Mouse (Mus musculus) embryonic facial prominence, embryonic 11.5 days (tissue): ENCODE data around the gene Dimt1. TPM values are rescaled to one million over a fixed set of nuclear protein-coding genes. Genes with fewer than 3 reads are reported as not detected.
"Not testable (repeated sequence)": the region's sequence is repeated elsewhere in the genome, so short reads cannot be mapped to it uniquely, and the experiment has no call there.

Experiments used
- ATAC-seq: fragments of 200-750 bp; cut with Nextera tagmentation; replicated peaks from 2 replicates; pipeline ENCODE4 v1.8.0; 2017; ENCODE audit warnings: low read depth; ENCODE audit not compliant: insufficient number of reproducible peaks, low FRiP score, low TSS enrichment
- DNase-seq: peaks from one replicate; pipeline ENCODE4 v3.0.0-alpha.2; 2015; ENCODE audit warnings: low spot score
- H3K27ac ChIP-seq: fragments of 300-500 bp; sonication (generic); replicated peaks from 2 replicates; pipeline ENCODE4 v1.5.1; 2014; ENCODE audit warnings: mild to moderate bottlenecking, low read depth, low read length, control low read depth
- H3K27me3 ChIP-seq: fragments of 300-500 bp; sonication (generic); 2 replicates; pipeline ENCODE4 v1.6.1; 2014; ENCODE audit warnings: mild to moderate bottlenecking, low read length, moderate library complexity, mixed read lengths; ENCODE audit not compliant: control insufficient read depth, insufficient read depth
- H3K36me3 ChIP-seq: fragments of 300-500 bp; sonication (generic); replicated peaks from 2 replicates; pipeline ENCODE4 v1.6.1; 2014; ENCODE audit warnings: low read depth, mild to moderate bottlenecking, low read length, moderate library complexity, mixed read lengths; ENCODE audit not compliant: control insufficient read depth, insufficient read depth
- H3K4me1 ChIP-seq: fragments of 300-500 bp; sonication (generic); 2 replicates; pipeline ENCODE4 v1.6.1; 2014; ENCODE audit warnings: low read length, mixed read lengths; ENCODE audit not compliant: control insufficient read depth, insufficient read depth
- H3K4me2 ChIP-seq: fragments of 300-500 bp; sonication (generic); 2 replicates; pipeline ENCODE4 v1.6.1; 2014; ENCODE audit warnings: low read depth, mild to moderate bottlenecking, control low read depth, low read length, moderate library complexity
- H3K4me3 ChIP-seq: fragments of 300-500 bp; sonication (generic); 2 replicates; pipeline ENCODE4 v1.5.1; 2014; ENCODE audit warnings: low read depth, low read length, control low read depth
- H3K9ac ChIP-seq: fragments of 300-500 bp; sonication (generic); replicated peaks from 2 replicates; pipeline ENCODE4 v1.6.1; 2014; ENCODE audit warnings: mild to moderate bottlenecking, control low read depth, low read length
- H3K9me3 ChIP-seq: fragments of 300-500 bp; sonication (generic); replicated peaks from 2 replicates; pipeline ENCODE4 v1.6.1; 2016; ENCODE audit warnings: mild to moderate bottlenecking, low read length, inconsistent platforms, mixed read lengths; ENCODE audit not compliant: control insufficient read depth
- WGBS: fragments of 180-500 bp; shearing (Covaris S2); extraction: QIAGEN DNeasy Blood & Tissue Kit; methylation state at CpG from one replicate; pipeline ENCODE4 v1.1.7; 2014; 5-methylcytosine and 5-hydroxymethylcytosine counted together
- polyA plus RNA-seq: library from polyadenylated mRNA; unstranded; fragments of >200 nt; fragmentation: Nextera tagmentation; extraction: Ambion mirVana; gene quantifications from 2 replicates; pipeline ENCODE4 v1.2.1, GENCODE M21; 2014

Dimt1 gene
- polyA plus RNA-seq, 1 experiment from 2014 or later = 57.7 TPM

GRCm38 (mm10) chr13:106925921-106926320 lies 21.0 kb upstream of the Dimt1 start:
- WGBS = 90% methylated on average over 3 of the region's 3 CpGs
- H3K36me3 ChIP-seq = not testable (repeated sequence)

DNA sequence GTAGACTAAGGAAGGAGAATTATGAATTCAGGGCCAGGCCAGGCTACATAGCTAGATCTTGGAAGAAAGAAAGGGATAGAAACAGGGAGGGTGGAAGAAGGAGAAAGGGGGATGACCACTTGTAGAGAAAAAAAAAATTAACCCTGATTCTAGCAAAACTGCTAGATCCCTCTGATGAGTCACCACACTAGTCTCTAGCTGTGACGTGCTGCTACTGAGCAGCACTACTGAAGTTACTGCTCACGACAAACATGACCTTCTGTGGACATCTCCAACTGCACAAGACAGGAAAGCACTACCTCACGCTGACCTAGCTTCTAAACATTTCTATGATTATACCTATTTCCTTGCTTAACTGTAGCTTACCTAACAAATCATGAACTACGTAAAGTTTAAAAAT lies 18.6 kb upstream of the Dimt1 start:
- ATAC-seq (no peak), DNase-seq (no peak)
- no peak overlapping the region for H3K27ac ChIP-seq
- no peak overlapping the region for H3K4me3 ChIP-seq
- H3K9ac ChIP-seq = no peak overlapping the region
- no peaks in the 10 kb centered on the region; the same call in 1 of the 2 replicates for H3K36me3 ChIP-seq
- H3K4me1 ChIP-seq = no peaks in the 10 kb centered on the region
- no peaks in the 10 kb centered on the region for H3K27me3 ChIP-seq
- 98% methylated on average over 4 of the region's 4 CpGs for WGBS
- no peaks in the 10 kb centered on the region for H3K9me3 ChIP-seq
- H3K4me2 ChIP-seq = no peak overlapping the region

More at GRCm38 (mm10) chr13:106925921-106926320, 21.0 kb upstream of the Dimt1 start:
- not testable (repeated sequence) for H3K27me3 ChIP-seq, ATAC-seq, H3K9me3 ChIP-seq, H3K9ac ChIP-seq, DNase-seq, H3K27ac ChIP-seq, H3K4me1 ChIP-seq, H3K4me3 ChIP-seq, H3K4me2 ChIP-seq

- Histone ChIP-seq H3K4me2 (no peak overlapping the region), H3K36me3 (no peaks in the 10 kb centered on the region; the same call in 1 of the 2 replicates), H3K27me3 (no peaks in the 10 kb centered on the region), H3K9ac (no peak overlapping the region), H3K27ac (no peak overlapping the region), H3K4me3 (no peak overlapping the region), H3K4me1 (no peaks in the 10 kb centered on the region), H3K9me3 (no peaks in the 10 kb centered on the region)
- 95% methylated on average over 2 of the region's 2 CpGs for whole genome bisulfite sequencing
- DNase-seq (no peak), ATAC-seq (no peak)
These were observed 17.7 kb upstream of the Dimt1 start for GRCm38 (mm10) chr13:106929201-106929600.

GRCm38 (mm10) chr13:106935871-106936255 lies 11.1 kb upstream of the Dimt1 start:
- Histone ChIP-seq H3K9ac (peak overlapping the region; percentile 91), H3K4me1 (no peaks in the 10 kb centered on the region), H3K27me3 (no peaks in the 10 kb centered on the region), H3K9me3 (no peaks in the 10 kb centered on the region), H3K4me2 (peak overlapping the region; percentile 14), H3K4me3 (peak overlapping the region; percentile 97), H3K36me3 (no peaks in the 10 kb centered on the region), H3K27ac (no peak overlapping the region)
- WGBS = 6% methylated on average over 9 of the region's 9 CpGs
- no peak for ATAC-seq
- DNase-seq = no peak

- peak; percentile 98 for ATAC-seq
- Histone ChIP-seq H3K9me3 (no peaks in the 10 kb centered on the region), H3K4me2 (peak within 1 kb of the TSS; percentile 29), H3K4me3 (peak within 1 kb of the TSS; percentile 97), H3K36me3 (no peaks in the 10 kb centered on the region), H3K27ac (peak within 1 kb of the TSS; percentile 57), H3K4me1 (no peaks in the 10 kb centered on the region), H3K27me3 (no peaks in the 10 kb centered on the region), H3K9ac (peak within 1 kb of the TSS; percentile 91)
- under 1% methylated on average over 84 of the region's 84 CpGs for WGBS
- peak; percentile 99 for DNase-seq
These were observed 10.4 kb upstream of the Dimt1 start, which contains the start of gene Ipo11 for GRCm38 (mm10) chr13:106936256-106937137. TSS of gene Ipo11 (minus strand) at chr13:106936958.

DNA sequence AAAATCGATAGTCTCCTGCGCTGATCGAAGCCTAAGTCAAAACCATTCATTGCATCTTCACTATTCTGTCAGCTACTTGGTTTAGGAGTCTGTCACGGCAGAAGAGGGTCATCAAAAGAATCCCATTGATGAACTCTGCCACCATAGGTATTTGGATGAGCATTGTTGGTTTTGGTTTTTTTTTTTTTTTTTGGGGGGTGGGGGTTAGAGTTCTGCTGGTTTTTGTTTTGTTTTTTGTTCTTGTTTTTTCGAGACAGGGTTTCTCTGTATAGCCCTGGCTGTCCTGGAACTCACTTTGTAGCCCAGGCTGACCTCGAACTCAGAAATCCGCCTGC lies 9.8 kb upstream of the Dimt1 start:
- Histone ChIP-seq H3K9ac (peak overlapping the region; percentile 91; the same call in 1 of the 2 replicates), H3K4me3 (peak overlapping the region; percentile 97), H3K9me3 (no peaks in the 10 kb centered on the region), H3K27me3 (no peaks in the 10 kb centered on the region), H3K4me2 (peak overlapping the region; percentile 29), H3K36me3 (no peaks in the 10 kb centered on the region), H3K27ac (no peak overlapping the region), H3K4me1 (no peaks in the 10 kb centered on the region)
- ATAC-seq (peak; percentile 7; the same call in 1 of the 2 replicates), DNase-seq (no peak)
- 26% methylated on average over 7 of the region's 7 CpGs for WGBS

DNA sequence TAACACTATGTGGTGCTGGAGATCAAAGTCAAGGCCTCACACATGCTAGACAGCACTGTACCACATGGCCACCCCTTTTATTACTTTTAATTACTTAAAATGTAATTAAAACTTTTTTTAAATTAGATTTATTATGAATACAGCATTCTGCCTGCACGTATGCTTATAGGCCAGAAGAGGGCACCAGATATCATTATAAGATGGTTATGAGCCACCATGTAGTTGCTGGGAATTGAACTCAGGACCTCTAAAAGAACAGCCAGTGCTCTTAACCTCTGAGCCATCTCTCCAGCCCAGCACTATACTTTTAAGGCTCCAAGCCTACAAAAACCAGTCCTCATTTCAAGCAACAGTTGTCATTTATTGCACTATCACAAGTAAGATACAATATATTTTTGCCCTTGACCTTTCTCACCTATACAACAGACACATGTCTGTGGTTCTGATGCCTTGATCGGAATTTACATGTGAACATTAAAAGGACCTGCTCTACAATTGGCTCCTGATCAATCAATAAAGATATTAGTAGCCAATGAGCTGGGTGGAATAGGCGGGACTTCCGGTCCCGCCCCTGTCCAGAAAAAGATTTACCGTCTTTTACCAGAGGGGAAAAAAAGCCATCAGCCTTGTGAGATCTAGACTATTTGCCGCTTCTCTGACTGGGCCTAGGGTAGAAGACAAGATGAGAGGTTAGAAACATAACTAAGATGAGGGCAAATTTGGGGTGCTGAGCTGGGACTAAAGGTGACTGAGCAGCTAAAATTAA lies 5.5 kb upstream of the Dimt1 start:
- DNase-seq = peak; percentile 77
- H3K4me2 ChIP-seq = no peak overlapping the region
- H3K9me3 ChIP-seq = no peaks in the 10 kb centered on the region
- no peak overlapping the region for H3K9ac ChIP-seq
- no peaks in the 10 kb centered on the region for H3K4me1 ChIP-seq
- no peaks in the 10 kb centered on the region for H3K36me3 ChIP-seq
- no peaks in the 10 kb centered on the region for H3K27me3 ChIP-seq
- H3K4me3 ChIP-seq = peak overlapping the region; percentile 21; the same call in 1 of the 2 replicates
- WGBS = 18% methylated on average over 7 of the region's 7 CpGs
- H3K27ac ChIP-seq = no peak overlapping the region
- ATAC-seq = no peak

- no peaks in the 10 kb centered on the region for H3K27me3 ChIP-seq
- no peak overlapping the region for H3K27ac ChIP-seq
- no peak for ATAC-seq
- H3K4me2 ChIP-seq = no peak overlapping the region
- DNase-seq = no peak
- no peak overlapping the region for H3K4me3 ChIP-seq
- no peak overlapping the region for H3K9ac ChIP-seq
- H3K4me1 ChIP-seq = no peaks in the 10 kb centered on the region
- no peaks in the 10 kb centered on the region for H3K36me3 ChIP-seq
- H3K9me3 ChIP-seq = no peaks in the 10 kb centered on the region
- WGBS = 84% methylated on average over 1 of the region's 1 CpGs
These were observed 4.2 kb upstream of the Dimt1 start for GRCm38 (mm10) chr13:106942721-106943120.
